Mouse (Mus musculus) left cerebral cortex, adult 8-10 months (tissue): ENCODE measurements at regions not wholly inside any gene's neighbourhood (a gene's known extent, or its start where the extent isn't known, plus 50 kb on each side); places are given as distances from the start of the nearest gene placed in this dataset.

Source experiments
- DNase-seq, 2 experiments: peaks; one replicate each; pipeline ENCODE4 v3.0.0; 2022; ENCODE audit warnings: low spot score in 2 of 2

DNA sequence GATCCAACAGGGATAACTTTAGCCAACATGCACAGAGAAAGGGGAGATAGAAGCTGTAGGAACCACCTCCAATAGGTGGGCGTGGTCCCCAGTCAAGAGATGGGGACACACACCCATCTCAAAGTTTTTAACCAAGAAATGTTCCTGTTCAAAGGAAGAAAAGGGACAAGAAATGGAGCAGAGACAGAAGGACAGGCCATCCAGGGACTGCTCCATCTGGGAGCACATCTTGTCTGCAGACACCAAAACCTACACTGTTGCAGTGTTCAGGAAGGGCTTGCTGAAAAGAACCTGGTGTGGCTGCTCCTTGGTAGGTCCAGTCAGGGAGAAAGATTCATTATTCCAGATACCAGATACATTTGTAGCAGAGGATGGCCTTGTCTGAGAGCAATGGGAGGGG, 676.5 kb upstream of the Foxg1 start:
- no peak for DNase-seq

DNA sequence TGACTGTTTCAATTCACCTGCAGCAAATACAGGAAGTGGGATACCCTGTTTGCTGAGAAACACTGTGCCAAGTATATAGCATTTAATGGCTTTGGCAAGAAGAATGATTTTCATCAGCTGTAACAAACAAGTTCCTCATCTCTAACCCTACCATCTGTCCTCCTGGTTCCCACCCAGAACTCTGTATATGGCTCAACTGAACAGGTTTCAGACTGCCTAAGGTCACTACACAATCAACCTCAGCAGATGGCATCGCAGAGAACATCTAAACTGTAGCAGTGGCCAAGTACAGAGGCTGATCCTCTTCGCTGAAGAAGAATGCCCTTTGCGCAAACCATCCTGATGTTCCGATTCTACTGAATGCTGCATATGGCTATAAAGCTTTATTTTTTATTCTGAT, 668.8 kb upstream of the Foxg1 start:
- DNase-seq, result no peak

GRCm38 (mm10) chr12:48729851-48730250, 652.6 kb upstream of the Foxg1 start:
- no peak for DNase-seq

DNA sequence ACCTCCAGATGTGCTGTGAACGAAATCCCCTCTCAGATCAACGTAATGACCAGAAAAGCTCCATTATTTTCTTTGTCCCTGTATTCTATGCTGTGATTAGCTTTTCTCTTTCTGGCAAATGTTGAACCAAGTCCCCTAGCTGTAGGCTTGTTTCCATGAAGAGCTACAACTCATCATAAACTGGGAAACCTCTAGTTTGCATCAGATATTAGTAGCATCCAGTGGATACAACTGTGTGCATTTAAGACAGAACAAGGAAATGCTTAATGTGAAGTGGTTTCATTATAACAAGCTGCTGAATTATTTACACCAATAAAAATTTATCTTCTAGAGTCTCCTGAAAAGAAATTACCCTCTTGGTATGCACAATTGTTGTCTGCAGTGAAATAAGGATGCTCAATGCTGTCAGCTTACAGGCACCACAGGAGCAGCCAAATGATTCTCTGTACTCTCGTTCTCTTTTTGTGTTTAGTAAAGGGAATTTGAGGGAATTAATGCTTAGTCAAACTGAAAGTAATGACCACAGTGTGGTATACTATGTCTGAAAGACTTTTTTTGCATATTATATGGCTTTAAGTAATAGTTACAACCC, 623.6 kb upstream of the Foxg1 start:
- DNase-seq, result no peak
